Mouse (Mus musculus) adrenal gland (tissue): ENCODE measurements around the gene Mecr.
"Not testable (repeated sequence)": the region's sequence is repeated elsewhere in the genome, so short reads cannot be mapped to it uniquely, and the experiment has no call there.

Experiments used
- intact Hi-C: fragments of 180-260 bp; cut with DNase I; formaldehyde crosslinking; loops from one replicate; pipeline ENCODE4 v1.15.1; 2025
- long read RNA-seq, 2 experiments: library from polyadenylated mRNA; unstranded; transcript quantifications; one replicate each; pipeline ENCODE4 v2.0.0; 2020; ENCODE audit warnings: borderline replicate concordance in 1 of 2; ENCODE audit not compliant: insufficient replicate concordance in 1 of 2

Gene Mecr
- long read RNA-seq, experiment 1, transcript Mecr-201 (10 exons, 1,337 nt), result major isoform, 51 of 63 reads
- long read RNA-seq, experiment 1, partial matches to known transcripts, result 0 of 63 reads
- long read RNA-seq, experiment 1, other reads (novel, unspliced or antisense), result 11 of 63 reads
- long read RNA-seq, experiment 2, transcript Mecr-201 (10 exons, 1,337 nt), result major isoform, 43 of 65 reads
- long read RNA-seq, experiment 2, partial matches to known transcripts, result 0 of 65 reads
- long read RNA-seq, experiment 2, other reads (novel, unspliced or antisense), result 20 of 65 reads

DNA sequence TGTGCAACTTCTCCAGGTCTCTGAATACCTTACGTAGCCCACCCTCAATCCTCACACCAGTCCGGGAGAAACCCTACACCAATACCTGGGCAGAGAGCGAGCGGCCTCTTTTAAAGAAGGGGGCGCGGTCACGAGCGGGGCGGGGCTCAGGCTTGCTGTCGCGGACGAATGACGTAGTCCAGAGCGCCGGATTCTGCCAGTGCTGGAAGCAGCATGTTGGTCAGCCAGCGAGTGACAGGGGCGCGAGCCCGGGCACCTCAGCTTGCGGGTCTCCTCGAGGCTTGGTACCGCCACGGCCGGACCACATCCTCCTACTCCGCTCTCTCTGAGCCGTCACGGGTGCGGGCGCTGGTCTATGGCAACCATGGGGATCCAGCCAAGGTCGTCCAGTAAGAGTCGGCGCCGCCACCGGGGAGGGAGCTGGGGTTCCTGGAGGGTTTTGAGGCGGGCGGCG is at the start of gene Mecr:
Gene Mecr, plus strand, starts transcription at position 181 of the 454 bp plus-strand sequence.
- intact Hi-C loops, result no loop called here

DNA sequence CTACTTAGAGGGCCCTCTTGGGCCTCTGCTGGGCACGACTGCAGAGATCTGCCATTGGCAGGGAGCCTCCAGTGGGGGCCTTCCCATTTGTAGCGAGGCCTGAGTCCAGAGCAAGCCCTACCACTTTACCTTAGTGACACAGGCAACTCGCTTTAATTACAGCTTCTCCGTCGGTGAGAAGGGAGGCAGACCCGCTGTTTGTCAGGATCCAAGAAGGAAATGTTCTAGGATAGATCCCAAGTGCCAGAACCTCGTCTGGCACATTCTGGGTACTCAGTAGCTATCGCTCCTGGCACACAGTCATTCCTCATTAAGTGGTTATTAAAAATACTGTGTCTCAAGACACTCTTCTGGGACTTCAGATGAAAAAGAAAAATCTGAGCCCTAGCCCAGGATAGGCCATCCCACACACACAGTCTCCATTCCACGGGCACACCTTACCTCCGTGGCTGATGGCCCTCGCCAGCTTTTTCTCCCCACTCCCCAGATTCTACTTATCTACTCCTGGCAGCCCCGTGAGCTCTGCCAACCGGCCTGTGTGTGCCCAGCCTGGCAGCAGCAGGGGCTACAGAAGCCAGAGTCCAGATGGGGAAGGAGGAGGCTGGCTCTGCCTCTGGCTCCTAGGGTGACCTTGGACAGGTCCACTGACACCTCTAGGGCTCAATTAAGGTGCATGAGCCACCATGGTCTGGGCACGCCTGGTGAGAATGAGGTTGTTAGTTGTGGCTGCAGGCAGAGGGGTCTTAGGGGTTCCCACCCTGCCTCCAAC is 46.8 kb upstream of the Mecr start:
- intact Hi-C loops, result no loop called here

DNA sequence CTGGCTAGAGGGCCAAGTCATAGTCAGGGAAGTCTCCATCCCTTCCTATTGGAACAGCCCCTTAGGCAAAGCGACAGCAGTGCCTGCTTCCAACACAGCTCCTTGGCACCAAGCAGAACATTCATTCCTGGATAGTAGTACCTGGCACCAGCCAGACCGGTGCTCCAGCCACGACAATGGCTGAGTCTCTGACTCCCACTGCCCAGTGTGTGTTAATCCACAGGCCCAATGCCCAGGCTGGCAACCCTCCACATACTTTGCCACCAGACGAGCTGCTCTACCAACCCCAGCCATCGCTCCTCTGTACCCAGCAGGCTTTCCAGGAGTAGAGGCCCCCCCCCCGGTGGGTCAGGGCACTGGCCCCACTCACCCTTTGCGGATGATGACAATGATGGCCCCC is 45.8 kb upstream of the Mecr start:
- intact Hi-C loops, result no loop called here

DNA sequence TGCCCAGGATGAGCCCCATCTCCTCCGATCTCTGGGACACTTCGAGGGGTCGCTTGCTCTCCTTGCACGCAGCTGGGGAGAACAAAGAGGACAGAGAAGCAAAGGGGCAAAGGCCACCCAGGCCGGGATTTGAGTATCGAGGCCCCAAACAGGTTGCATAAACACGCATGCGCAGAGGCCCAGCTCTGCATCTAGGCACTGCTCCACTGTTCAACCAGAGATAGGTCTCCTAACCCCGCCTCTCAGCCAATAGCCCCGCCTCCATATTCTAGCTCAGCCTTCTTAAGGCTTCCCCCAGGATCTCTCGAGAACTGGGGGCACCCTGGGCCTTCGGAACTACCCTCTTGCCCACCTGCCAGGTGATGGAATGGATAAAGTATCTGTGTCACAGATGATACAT is 45.4 kb upstream of the Mecr start:
- intact Hi-C loops, result no loop called here

DNA sequence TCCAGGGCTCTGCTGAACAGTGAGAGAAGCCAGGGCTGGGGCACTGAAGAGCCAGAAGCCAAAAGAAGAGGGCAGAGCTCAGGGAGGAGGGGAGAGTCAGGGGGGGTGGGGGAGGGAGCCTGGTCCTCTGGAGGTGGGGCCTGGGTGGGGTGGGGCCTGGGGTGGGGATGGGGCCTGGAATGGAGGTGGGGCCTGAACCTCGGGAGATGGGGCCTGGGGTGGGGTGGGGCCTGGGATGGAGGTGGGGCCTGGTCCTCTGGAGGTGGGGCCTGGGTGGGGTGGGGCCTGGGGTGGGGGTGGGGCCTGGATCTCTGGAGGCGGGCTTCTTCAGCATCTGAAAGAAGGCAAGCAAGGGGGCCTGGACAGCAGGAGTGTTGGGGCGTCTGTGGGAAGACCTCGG is 44.3 kb upstream of the Mecr start:
- intact Hi-C loops, result no loop called here

DNA sequence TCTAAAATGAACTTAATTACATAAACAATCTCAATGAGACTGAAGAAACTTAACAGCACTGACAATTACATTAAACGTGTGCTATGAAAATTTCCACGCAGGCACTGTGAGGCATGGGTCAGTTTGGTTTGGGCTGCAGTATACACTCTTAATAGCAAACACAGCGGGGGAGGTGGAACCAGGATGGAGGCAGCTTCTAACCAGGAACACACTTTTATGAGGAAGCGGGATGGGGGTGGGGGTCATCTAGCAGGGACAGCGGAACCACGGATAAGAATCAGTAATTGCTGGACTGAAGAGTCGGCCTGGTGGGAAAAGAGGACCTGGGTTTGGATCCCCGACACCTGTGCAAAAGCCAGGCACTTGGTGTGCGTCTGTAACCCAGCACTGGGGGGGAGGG is 39.4 kb upstream of the Mecr start:
- intact Hi-C loops, result no loop called here

DNA sequence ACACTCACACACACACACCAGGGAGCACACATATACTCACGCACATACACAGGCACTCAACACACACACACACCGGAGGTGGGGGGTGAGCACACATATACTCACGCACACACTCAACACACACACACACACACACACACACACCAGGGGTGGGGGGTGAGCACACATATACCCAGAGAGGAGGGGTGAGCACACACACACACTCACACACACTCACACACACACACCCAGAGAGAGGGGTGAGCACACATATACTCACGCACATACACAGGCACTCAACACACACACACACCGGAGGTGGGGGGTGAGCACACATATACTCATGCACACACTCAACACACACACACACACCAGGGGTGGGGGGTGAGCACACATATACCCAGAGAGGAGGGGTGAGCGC is 38.5 kb upstream of the Mecr start:
- intact Hi-C loops, result not testable (repeated sequence)

DNA sequence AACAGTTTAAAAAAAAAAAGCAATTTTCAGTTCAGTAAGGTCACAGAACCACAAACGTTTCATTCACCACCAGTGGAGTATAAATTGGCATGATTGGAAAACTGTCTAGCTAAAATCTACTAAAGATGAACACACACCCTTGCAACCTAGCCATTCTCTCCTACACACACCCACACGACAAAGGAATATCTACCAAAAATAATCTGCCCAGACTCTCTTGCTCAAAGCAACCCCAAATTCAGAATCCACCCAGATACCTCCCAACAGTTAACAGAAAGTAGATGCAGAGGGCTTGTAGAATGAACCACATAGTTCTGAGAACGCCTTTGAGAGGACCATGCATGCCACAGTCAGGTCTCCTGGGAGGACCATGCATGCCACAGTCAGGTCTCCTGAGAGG is 38.0 kb upstream of the Mecr start:
- intact Hi-C loops, result no loop called here

DNA sequence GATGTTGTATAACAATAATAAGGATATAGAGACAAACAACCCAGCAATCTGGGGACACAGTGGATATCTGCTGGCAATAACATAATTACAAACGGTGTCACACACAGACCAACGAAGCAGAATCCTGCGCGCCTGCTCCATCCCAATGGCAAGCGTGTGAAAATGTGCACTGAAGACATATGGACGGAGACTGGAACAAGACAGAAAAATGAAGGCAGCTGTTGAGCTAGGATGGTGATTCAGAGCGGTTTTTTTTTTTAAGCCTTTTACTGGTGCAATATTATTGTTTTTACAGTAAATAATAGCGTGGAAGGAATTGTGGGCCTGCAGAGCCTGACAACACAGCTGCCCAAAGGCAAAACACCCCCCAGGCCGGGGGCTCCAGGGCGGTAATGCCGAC is 30.8 kb upstream of the Mecr start:
- intact Hi-C loops, result no loop called here

DNA sequence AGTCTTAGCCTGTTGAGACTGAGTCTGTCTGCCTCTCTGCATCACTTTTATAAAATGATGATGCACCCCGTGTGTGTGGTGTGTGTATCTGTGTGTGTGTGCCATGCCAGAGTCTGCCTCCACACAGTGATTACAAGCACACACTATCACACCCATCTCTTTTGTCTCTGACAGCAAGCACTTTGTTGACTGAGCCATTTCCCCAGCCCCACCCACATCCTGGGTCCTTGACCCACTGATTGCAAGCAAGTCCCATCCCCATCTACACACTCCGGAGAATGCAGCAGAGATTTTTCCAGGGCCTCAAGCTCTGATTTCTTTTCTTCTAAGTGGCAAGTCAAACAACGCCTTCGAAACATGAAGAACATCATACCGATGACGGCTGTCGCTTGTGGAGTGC is 29.5 kb upstream of the Mecr start:
- intact Hi-C loops, result no loop called here

DNA sequence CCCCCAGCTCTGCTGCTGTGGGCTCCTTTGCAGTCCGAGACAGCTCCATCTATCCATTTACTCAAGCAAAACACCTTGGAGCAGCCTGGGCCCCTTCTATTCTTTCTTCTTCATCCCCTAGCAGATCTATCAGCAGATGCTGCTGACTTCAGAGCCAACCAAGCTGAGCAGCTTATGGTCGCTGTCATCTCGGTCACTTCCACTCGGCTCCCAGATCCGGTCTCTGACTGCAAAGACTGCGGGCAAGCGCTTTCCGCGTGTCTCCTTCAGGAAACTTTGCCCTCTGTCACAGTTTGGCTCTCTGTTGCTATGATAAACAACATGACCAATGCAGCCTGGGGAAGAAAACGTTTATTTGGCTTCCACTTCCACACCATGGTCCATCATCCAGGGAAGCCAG is 28.4 kb upstream of the Mecr start:
- intact Hi-C loops, result no loop called here

DNA sequence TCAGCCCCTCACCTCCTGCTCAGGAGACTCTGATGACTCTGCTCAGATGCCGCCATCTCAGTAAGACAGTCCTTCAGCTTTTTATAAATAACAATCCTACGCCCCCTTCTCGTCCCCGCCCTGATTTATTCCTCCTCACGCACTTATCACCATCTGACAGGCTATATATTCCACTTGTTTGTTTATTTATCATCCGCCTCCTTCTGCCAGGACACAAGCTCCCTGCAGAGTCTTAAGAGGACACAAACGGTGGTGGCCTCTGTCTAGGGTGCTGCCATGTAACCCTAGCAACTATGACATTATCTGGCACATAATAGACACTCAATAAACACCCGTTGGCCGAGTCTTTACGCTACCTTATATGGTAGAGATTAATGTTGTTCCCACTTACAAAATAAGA is 27.5 kb upstream of the Mecr start:
- intact Hi-C loops, result no loop called here

DNA sequence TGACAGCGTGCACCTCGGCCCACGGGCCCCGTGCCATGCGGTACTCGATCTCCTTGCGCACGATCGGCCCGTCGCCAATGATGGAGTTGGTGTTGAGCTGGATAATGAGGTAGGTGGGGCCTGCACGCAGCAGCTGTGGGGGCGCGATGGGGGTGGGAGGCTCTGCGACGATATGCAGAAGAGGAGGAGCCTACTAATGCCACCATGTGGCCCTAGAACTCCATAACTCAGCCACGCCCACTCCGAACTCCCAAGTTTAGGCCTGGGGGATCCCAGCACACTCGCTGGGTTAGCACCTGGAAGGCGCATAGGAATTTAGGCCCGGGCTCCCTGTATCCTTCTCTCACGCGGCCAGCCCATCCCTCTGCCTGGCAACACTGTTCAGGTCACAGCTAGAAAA is 24.3 kb upstream of the Mecr start:
- intact Hi-C loops, result no loop called here

DNA sequence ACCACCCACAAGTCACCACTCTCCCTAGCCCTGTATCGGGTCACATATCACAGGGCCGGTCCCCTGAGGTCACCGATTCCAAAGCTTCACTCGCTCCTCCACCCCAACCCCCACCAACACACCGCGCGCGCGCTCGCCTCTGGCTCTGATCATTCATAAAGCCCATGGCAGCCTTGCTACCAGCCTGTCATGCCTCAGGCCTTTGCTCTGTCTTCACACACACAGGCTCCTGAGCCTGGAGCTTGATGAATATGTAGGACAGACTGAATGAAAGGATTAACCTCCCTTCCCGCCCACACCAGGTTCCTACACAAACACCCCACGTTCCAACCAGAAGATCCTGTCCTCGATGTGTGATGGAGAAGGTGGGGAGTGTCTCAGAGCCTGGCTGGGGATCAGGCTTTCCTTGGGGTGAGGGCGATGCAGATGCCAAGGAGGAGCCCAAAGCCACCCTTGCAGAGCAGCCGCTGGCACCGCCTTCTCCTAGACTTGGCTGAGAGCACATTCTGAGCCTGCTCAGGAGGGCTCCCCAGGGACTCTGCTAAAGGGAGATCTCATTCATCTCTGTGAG is 22.0 kb upstream of the Mecr start:
- intact Hi-C loops, result no loop called here

DNA sequence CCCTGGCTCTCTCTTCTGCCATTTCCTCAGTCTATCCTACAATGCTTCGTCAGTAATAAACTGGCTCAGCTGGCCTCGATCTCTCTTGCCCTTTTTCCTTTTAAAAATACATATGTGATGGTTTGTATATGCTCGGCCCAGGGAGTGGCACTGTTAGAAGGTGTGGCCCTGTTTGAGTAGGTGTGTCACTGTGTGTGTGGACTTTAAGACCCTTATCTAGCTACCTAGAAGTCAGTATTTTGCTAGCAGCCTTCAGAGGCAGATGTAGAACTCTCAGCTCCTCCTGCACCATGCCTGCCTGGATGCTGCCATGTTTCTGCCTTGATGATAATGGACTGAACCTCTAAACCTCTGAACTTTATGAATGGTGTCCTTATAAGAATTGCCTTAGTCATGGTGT is 20.7 kb upstream of the Mecr start:
- intact Hi-C loops, result no loop called here

DNA sequence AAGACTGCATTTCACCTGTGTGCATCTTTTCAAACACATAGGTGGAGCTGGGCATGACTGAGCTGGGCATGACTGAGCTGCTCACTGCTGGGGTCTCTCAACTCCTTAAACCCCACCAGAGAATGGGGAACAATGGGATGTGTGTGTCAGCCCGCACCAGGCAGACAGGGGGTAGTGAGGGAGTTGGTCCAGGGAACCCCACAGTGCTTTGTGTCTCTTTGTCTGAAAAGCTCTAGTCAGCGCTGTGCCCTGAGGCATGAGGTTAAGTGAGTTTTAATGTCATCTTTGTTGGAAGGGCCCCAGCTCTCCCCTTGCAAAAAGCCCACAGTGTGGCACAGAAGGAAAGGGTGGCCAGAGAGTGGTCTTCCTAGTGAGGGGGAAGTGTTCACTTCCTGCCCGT is 18.3 kb upstream of the Mecr start:
- intact Hi-C loops, result no loop called here

DNA sequence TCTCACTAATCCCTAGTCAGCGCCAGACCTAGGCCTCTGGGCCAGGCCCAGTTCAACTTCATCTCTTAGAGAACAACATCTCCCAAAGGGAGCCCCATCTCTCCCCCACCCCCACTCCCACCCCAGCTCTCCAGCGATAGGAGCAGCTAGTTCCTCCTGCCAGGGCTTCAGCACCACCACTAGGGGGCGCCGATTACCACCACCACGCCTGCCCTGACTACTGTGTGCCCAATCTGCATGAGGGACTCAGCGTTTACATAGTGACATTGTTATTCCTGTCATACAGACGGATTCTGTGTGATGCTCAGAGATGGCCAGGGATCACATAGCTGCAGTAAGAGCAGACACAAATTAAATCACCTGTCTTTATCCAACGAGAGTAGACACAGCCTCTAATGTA is 17.4 kb upstream of the Mecr start:
- intact Hi-C loops, result no loop called here

DNA sequence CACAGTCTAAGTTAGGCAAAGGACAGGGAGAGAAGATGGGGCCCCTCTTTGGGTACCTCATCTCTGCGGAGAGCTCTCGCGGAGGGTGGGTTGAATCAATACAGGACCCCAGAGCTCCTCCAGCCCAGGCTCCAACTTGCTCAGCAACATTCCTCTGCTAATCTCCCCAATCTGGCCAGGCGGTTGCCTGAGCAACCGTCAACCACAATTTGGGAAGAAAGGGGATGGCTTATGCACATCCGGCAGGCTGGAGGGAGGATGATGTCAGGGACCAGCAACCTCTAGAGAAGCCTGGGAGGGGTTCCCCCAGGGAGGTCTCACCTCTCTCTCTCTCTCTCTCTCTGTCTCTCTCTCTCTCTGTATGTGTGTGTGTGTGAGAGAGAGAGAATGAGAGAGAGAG is 16.4 kb upstream of the Mecr start:
- intact Hi-C loops, result no loop called here

DNA sequence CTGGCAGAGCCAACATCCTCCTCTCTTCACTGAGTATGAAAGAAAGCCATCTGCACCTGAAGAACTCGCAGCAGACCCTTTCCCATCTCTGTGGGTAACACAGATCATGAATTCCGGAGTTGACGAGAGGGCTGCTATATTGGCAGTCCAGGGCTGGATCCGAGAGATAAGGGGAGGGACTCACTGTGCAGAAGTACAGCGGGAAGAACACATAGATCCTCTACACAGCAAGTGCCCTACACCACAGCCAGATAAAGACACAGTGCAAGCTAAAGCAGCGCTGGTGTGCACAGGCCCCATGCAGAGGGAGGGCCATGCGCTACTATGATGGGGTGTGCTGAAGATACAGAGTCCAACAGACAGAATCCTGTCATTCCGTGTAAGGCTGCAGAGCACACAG is 14.1 kb upstream of the Mecr start:
- intact Hi-C loops, result no loop called here

DNA sequence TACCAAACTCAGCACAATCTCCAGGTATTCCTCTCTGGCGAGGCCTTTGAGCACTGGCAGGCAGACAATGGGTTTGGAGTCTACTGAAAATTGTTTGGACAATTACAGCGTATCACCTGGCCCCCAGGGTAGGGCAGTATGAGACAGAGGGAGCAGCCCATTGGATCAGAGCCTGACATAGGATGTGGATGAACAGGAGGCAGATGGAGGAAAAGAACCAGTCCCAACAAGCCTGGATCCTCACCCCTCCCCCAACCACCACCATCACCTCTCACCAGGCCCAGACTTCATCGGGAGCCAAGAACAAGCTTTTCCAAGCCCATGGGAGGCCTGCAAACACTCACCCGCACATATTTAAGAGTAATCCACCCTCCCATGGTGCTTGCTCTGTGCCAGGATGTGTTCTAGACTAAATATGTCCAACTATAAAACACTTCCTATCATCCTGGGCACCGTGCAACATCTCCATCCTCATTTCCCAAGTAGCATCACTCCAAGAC is 11.7 kb upstream of the Mecr start:
- intact Hi-C loops, result loop anchor here (10.0 kb wide), 2 partner anchors 347 to 427 kb away; no protein-coding TSS in a partner anchor

DNA sequence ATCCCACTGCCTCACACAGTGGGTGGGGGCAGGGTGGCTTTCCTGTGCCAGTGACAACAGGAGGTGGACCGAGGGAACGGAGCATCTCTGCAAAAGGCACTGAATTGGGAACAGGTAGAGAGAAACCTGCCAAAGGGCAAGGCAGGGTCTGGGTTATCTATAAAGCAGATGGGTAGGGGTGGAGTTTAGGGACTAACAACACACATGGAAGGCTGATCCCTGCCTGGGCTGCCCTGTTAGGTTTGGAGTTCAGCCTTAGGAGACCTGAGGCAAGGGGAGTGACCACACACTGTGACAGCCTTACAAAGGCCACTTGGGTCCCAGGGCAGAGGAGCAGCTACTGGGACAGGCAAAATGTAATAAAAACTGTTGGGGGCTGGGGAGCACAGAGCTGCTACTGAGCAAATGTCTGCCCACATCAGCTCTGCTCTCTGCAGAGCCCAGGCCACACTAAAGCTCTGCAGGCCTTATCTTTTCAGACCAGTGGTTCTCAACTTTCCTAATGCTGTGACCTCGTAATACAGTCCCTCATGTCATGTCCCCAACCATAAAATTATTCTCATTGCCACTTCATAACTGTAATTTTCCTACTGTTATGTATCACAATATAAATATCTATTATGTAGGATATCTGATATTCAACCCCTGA is 10.4 kb upstream of the Mecr start:
- intact Hi-C loops, result loop anchor here (10.0 kb wide), 2 partner anchors 348 to 428 kb away; no protein-coding TSS in a partner anchor
